Mouse (Mus musculus): Measurements from ENCODE around the gene Trak1.

GRCm38 (mm10) chr9:121373107-121373506 lies 75.8 kb downstream of the Trak1 start:
- TF ChIP-seq GATA1 (IDR thresholded peaks at IDR 0.05; ENCODE audit: borderline replicate concordance, low read length) (no peak), FLI1 (IDR thresholded peaks at IDR 0.05; ENCODE audit: low read length) (no peak)

Measured in megakaryocyte, embryonic 14.5 days (primary cell).